Mouse (Mus musculus): ENCODE results near the gene Large1.

GRCm38 (mm10) chr8:73048136-73048535 lies 305.2 kb downstream of the Large1 start:
- TF ChIP-seq CTCF (IDR thresholded peaks at IDR 0.05; ENCODE audit: low read depth) (no peak), EP300 (IDR thresholded peaks at IDR 0.05; ENCODE audit: low read depth) (no peak)
